Mouse (Mus musculus): ENCODE data around the gene Tmem37.

Tmem37 gene

GRCm38 (mm10) chr1:120057674-120058430 is 16.0 kb downstream of the Tmem37 start:
- no peak for DNase-seq (ENCODE audit: low read depth)

- peak; percentile 46 for DNase-seq (ENCODE audit: low read depth)
Observed at GRCm38 (mm10) chr1:120057044-120057443, 16.8 kb downstream of the Tmem37 start.

- no peak for DNase-seq (ENCODE audit: low read depth)
Observed at GRCm38 (mm10) chr1:120056236-120056635, 17.6 kb downstream of the Tmem37 start.

GRCm38 (mm10) chr1:120055475-120055874 is 18.4 kb downstream of the Tmem37 start:
- peak; percentile 80 for DNase-seq (ENCODE audit: low read depth)

GRCm38 (mm10) chr1:120054997-120055396 is 18.9 kb downstream of the Tmem37 start:
- DNase-seq (ENCODE audit: low read depth) = no peak

GRCm38 (mm10) chr1:120051070-120051469 is 22.8 kb downstream of the Tmem37 start:
- DNase-seq (ENCODE audit: low read depth) = no peak

GRCm38 (mm10) chr1:120047325-120047724 is 26.5 kb downstream of the Tmem37 start:
- no peak for DNase-seq (ENCODE audit: low read depth)

GRCm38 (mm10) chr1:120044584-120044983 is 29.3 kb downstream of the Tmem37 start:
- DNase-seq (ENCODE audit: low read depth) = no peak

- DNase-seq (ENCODE audit: low read depth) = no peak
Observed at GRCm38 (mm10) chr1:120042421-120042820, 31.5 kb downstream of the Tmem37 start.

GRCm38 (mm10) chr1:120038594-120038993 is 35.3 kb downstream of the Tmem37 start:
- no peak for DNase-seq (ENCODE audit: low read depth)

- no peak for DNase-seq (ENCODE audit: low read depth)
Observed at GRCm38 (mm10) chr1:120037021-120037683, 36.7 kb downstream of the Tmem37 start.

- no peak for DNase-seq (ENCODE audit: low read depth)
Observed at GRCm38 (mm10) chr1:120035456-120036034, 38.3 kb downstream of the Tmem37 start.

GRCm38 (mm10) chr1:120034793-120035192 is 39.1 kb downstream of the Tmem37 start:
- no peak for DNase-seq (ENCODE audit: low read depth)

GRCm38 (mm10) chr1:120033469-120033854 is 40.4 kb downstream of the Tmem37 start:
- DNase-seq (ENCODE audit: low read depth) = no peak

GRCm38 (mm10) chr1:120032804-120033468 is 40.9 kb downstream of the Tmem37 start:
- peak; percentile 82 for DNase-seq (ENCODE audit: low read depth)

- DNase-seq (ENCODE audit: low read depth) = no peak
Observed at GRCm38 (mm10) chr1:120030474-120030873, 43.4 kb downstream of the Tmem37 start.

- DNase-seq (ENCODE audit: low read depth) = no peak
Observed at GRCm38 (mm10) chr1:120027693-120028092, 46.2 kb downstream of the Tmem37 start.

GRCm38 (mm10) chr1:120025050-120025439 is 48.8 kb downstream of the Tmem37 start:
- no peak for DNase-seq (ENCODE audit: low read depth)

GRCm38 (mm10) chr1:120024331-120025049 is 49.4 kb downstream of the Tmem37 start:
- no peak for DNase-seq (ENCODE audit: low read depth)

GRCm38 (mm10) chr1:120021951-120022350 is 51.9 kb downstream of the Tmem37 start:
- no peak for DNase-seq (ENCODE audit: low read depth)

- DNase-seq (ENCODE audit: low read depth) = no peak
Observed at GRCm38 (mm10) chr1:120020322-120020897, 53.5 kb downstream of the Tmem37 start.

GRCm38 (mm10) chr1:120019428-120019827 is 54.4 kb downstream of the Tmem37 start:
- no peak for DNase-seq (ENCODE audit: low read depth)
